Mouse (Mus musculus) liver, embryonic 16.5 days (tissue): Measurements from ENCODE around the gene Stx7. TPM values are rescaled to one million over a fixed set of nuclear protein-coding genes. Genes with fewer than 3 reads are reported as not detected.

ENCODE experiments used
- ATAC-seq: fragments of 200-750 bp; cut with Nextera tagmentation; 2 replicates; pipeline ENCODE4 v1.8.0; 2017; ENCODE audit warnings: low read depth, mild to moderate bottlenecking, moderate number of reproducible peaks, moderate library complexity
- H3K27ac ChIP-seq: fragments of 300-500 bp; sonication (generic); 2 replicates; pipeline ENCODE4 v1.5.1; 2014; ENCODE audit warnings: mild to moderate bottlenecking, low read length
- H3K27me3 ChIP-seq: fragments of 300-500 bp; sonication (generic); 2 replicates; pipeline ENCODE4 v1.6.1; 2014; ENCODE audit warnings: low read depth, low read length, mixed read lengths; ENCODE audit not compliant: control insufficient read depth, insufficient read depth
- H3K36me3 ChIP-seq: fragments of 300-500 bp; sonication (generic); 2 replicates; pipeline ENCODE4 v1.6.1; 2014; ENCODE audit warnings: mild to moderate bottlenecking; ENCODE audit not compliant: control insufficient read depth, insufficient read depth
- H3K4me1 ChIP-seq: fragments of 300-500 bp; sonication (generic); 2 replicates; pipeline ENCODE4 v1.6.1; 2014; ENCODE audit warnings: low read depth, low read length, mixed read lengths; ENCODE audit not compliant: control insufficient read depth
- H3K4me2 ChIP-seq: fragments of 300-500 bp; sonication (generic); 2 replicates; pipeline ENCODE4 v1.6.1; 2014; ENCODE audit warnings: low read depth, low read length, mixed read lengths
- H3K4me3 ChIP-seq: fragments of 300-500 bp; sonication (generic); 2 replicates; pipeline ENCODE4 v1.5.1; 2014; ENCODE audit warnings: low read depth, mild to moderate bottlenecking, low read length
- H3K9ac ChIP-seq: fragments of 300-500 bp; sonication (generic); 2 replicates; pipeline ENCODE4 v1.6.1; 2014; ENCODE audit warnings: low read depth, low read length
- H3K9me3 ChIP-seq: fragments of 300-500 bp; sonication (generic); replicated peaks from 2 replicates; pipeline ENCODE4 v1.6.1; 2016; ENCODE audit warnings: low read length; ENCODE audit not compliant: control insufficient read depth
- WGBS: fragments of 180-500 bp; shearing (Covaris S2); extraction: QIAGEN DNeasy Blood & Tissue Kit; methylation state at CpG from one replicate; pipeline ENCODE4 v1.1.7; 2014; ENCODE audit not compliant: insufficient replicate concordance; 5-methylcytosine and 5-hydroxymethylcytosine counted together
- polyA plus RNA-seq: library from polyadenylated mRNA; unstranded; fragments of >200 nt; fragmentation: Nextera tagmentation; extraction: Ambion mirVana; gene quantifications from 2 replicates; pipeline ENCODE4 v1.2.1, GENCODE M21; 2015

Stx7 gene
- polyA plus RNA-seq, 1 experiment from 2014 or later = 26.8 TPM

- peaks cover 28% of the 10 kb centered on the region for H3K27me3 ChIP-seq
- no peaks in the 10 kb centered on the region for H3K9me3 ChIP-seq
- H3K27ac ChIP-seq = no peak overlapping the region
- no peaks in the 10 kb centered on the region for H3K36me3 ChIP-seq
- no peak for ATAC-seq
- 22% methylated on average over 8 of the region's 8 CpGs for WGBS
- no peaks in the 10 kb centered on the region for H3K4me1 ChIP-seq
- H3K4me2 ChIP-seq = no peak overlapping the region
- no peak overlapping the region for H3K9ac ChIP-seq
- H3K4me3 ChIP-seq = no peak overlapping the region
Measured at GRCm38 (mm10) chr10:24224591-24224990, 75.5 kb downstream of the Stx7 start.

GRCm38 (mm10) chr10:24228318-24229183 lies 79.4 kb downstream of the Stx7 start:
- WGBS = 49% methylated on average over 12 of the region's 12 CpGs
- Histone ChIP-seq H3K36me3 (no peaks in the 10 kb centered on the region), H3K9ac (no peak overlapping the region), H3K27ac (no peak overlapping the region), H3K9me3 (no peaks in the 10 kb centered on the region), H3K4me2 (no peak overlapping the region), H3K4me1 (no peaks in the 10 kb centered on the region), H3K27me3 (peaks cover 14% of the 10 kb centered on the region), H3K4me3 (no peak overlapping the region)
- ATAC-seq = no peak

- WGBS = 46% methylated on average over 4 of the region's 4 CpGs
- Histone ChIP-seq H3K4me3 (no peak overlapping the region), H3K9me3 (no peaks in the 10 kb centered on the region), H3K27me3 (no peaks in the 10 kb centered on the region), H3K27ac (no peak overlapping the region), H3K36me3 (no peaks in the 10 kb centered on the region), H3K4me2 (no peak overlapping the region), H3K9ac (no peak overlapping the region), H3K4me1 (no peaks in the 10 kb centered on the region)
- ATAC-seq = no peak
Measured at GRCm38 (mm10) chr10:24232281-24232680, 83.2 kb downstream of the Stx7 start.

- Histone ChIP-seq H3K9me3 (no peaks in the 10 kb centered on the region), H3K27me3 (no peaks in the 10 kb centered on the region), H3K4me2 (no peak overlapping the region), H3K4me3 (no peak overlapping the region), H3K4me1 (no peaks in the 10 kb centered on the region), H3K27ac (no peak overlapping the region), H3K9ac (no peak overlapping the region), H3K36me3 (no peaks in the 10 kb centered on the region)
- no peak for ATAC-seq
- WGBS = 60% methylated on average over 23 of the region's 23 CpGs
Measured at GRCm38 (mm10) chr10:24235426-24236283, 86.6 kb downstream of the Stx7 start.

Other genes with a start within 250 kb of the Stx7 start
- gene Taar1, start 228.9 kb upstream of the Stx7 start, polyA plus RNA-seq = not detected in 2 replicates
- gene Taar2, start 210.7 kb upstream of the Stx7 start, polyA plus RNA-seq = not detected in 2 replicates
- not detected in 2 replicates for gene Taar3, start 199.7 kb upstream of the Stx7 start, polyA plus RNA-seq
- not detected in 2 replicates for gene Taar4, start 188.8 kb upstream of the Stx7 start, polyA plus RNA-seq
- gene Taar5, start 178.6 kb upstream of the Stx7 start, polyA plus RNA-seq = not detected in 2 replicates
- gene Taar6, start 163.7 kb upstream of the Stx7 start, polyA plus RNA-seq = not detected in 2 replicates
- not detected in 2 replicates for gene Taar7a, start 155.8 kb upstream of the Stx7 start, polyA plus RNA-seq
- gene Taar7b, start 149.4 kb upstream of the Stx7 start, polyA plus RNA-seq = not detected in 2 replicates
- gene Taar7d, start 122.1 kb upstream of the Stx7 start, polyA plus RNA-seq = not detected in 2 replicates
- not detected in 2 replicates for gene Taar7e, start 111.7 kb upstream of the Stx7 start, polyA plus RNA-seq
- not detected in 2 replicates for gene Taar7f, start 99.8 kb upstream of the Stx7 start, polyA plus RNA-seq
- not detected in 2 replicates for gene Taar8a, start 72.8 kb upstream of the Stx7 start, polyA plus RNA-seq
- gene Taar8b, start 57.0 kb upstream of the Stx7 start, polyA plus RNA-seq = not detected in 2 replicates
- gene Taar8c, start 47.4 kb upstream of the Stx7 start, polyA plus RNA-seq = not detected in 2 replicates
- gene Taar9, start 39.8 kb upstream of the Stx7 start, polyA plus RNA-seq = not detected in 2 replicates
- 0.11 and 0.25 TPM in 2 replicates for gene Moxd1, start 74.2 kb downstream of the Stx7 start, polyA plus RNA-seq